24 mouse cellular contexts compared by ENCODE assay signal in the genomic region with DNA sequence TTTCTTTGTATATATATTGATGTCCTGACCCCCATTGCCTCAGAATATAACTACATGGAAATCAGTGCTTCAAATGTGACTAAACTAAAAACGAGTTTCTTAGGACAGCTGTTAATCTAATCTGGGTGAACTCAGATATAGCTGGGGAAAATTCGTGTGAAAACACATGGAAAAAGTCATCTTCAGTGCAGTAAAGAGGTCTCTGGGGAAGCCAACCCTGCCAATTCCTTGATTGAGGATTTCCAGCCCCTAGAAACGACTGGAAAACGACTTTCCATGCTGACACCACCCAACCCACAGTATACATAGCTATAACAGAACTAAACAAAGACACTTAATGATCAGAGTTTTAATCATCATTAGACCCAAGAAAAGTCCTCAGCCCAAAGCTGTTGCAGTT. TPM values are rescaled to one million over a fixed set of nuclear protein-coding genes. Genes with fewer than 3 reads are reported as not detected.
"Had no signal": no experiment of that assay in that cellular context is flagged by ENCODE, and none has a peak within 500 bp of the region (broad histone marks: within the 10 kb centered on the region; RNA-seq: fewer than 3 reads in every experiment).

No protein-coding gene starts in this region.

- H3K4me3 ChIP-seq: limb, embryonic 15.5 days; liver, embryonic 13.5 days; lung, embryonic 15.5 days; megakaryocyte, embryonic 14.5 days; midbrain, embryonic 15.5 days; neural tube, embryonic 12.5 days; stomach, embryonic 15.5 days had no signal

- DNase-seq: kidney, postnatal 14 days; left cerebral cortex, postnatal 4 days; liver, embryonic 13.5 days; liver, postnatal 0 days; lung, postnatal 14 days; spleen, adult 18-20 months; thymus, adult 2 months; thymus, postnatal 25 days had no signal

- H3K27ac ChIP-seq: limb, embryonic 15.5 days; liver, embryonic 13.5 days; lung, embryonic 15.5 days; midbrain, embryonic 15.5 days; neural tube, embryonic 12.5 days; stomach, embryonic 15.5 days had no signal

- H3K9me3 ChIP-seq: limb, embryonic 15.5 days; liver, embryonic 13.5 days; lung, embryonic 15.5 days; midbrain, embryonic 15.5 days; stomach, embryonic 15.5 days had no signal

- H3K36me3 ChIP-seq: limb, embryonic 15.5 days; liver, embryonic 13.5 days; lung, embryonic 15.5 days; midbrain, embryonic 15.5 days; neural tube, embryonic 12.5 days; stomach, embryonic 15.5 days had no signal

- ATAC-seq: liver, postnatal 0 days; midbrain, embryonic 15.5 days had no signal

- H3K4me1 ChIP-seq: limb, embryonic 15.5 days; liver, embryonic 13.5 days; lung, embryonic 15.5 days; midbrain, embryonic 15.5 days; neural tube, embryonic 12.5 days; stomach, embryonic 15.5 days had no signal

- H3K27me3 ChIP-seq: limb, embryonic 15.5 days; lung, embryonic 15.5 days; midbrain, embryonic 15.5 days; neural tube, embryonic 12.5 days; stomach, embryonic 15.5 days had no signal

RNA-seq across cellular contexts. Expression of gene Tm4sf5, which starts 17.2 kb away (rescaled TPM):
- total RNA-seq: layer of hippocampus, adult 8-10 months; monocyte, adult 5-6 weeks; neutrophil, adult 5-6 weeks had no signal
- polyA plus RNA-seq: midbrain, embryonic 11.5 days; neural tube, embryonic 12.5 days had no signal

RNA-seq across cellular contexts. Expression of gene Vmo1, which starts 26.6 kb away (rescaled TPM):
- total RNA-seq: layer of hippocampus, adult 8-10 months; layer of hippocampus, postnatal 14 days; left cerebral cortex, adult 18-20 months; left cerebral cortex, postnatal 10 days; monocyte, adult 5-6 weeks; neutrophil, adult 5-6 weeks had no signal
- polyA plus RNA-seq: large intestine, adult 2 months; macrophage; midbrain, embryonic 15.5 days; neural tube, embryonic 12.5 days; stomach, embryonic 15.5 days had no signal

RNA-seq across cellular contexts. Expression of gene Cxcl16, which starts 28.0 kb away (rescaled TPM):
- total RNA-seq: neutrophil, adult 5-6 weeks had no signal

RNA-seq across cellular contexts. Expression of gene Zmynd15, which starts 28.6 kb away (rescaled TPM):
- total RNA-seq: monocyte, adult 5-6 weeks had no signal

RNA-seq across cellular contexts. Expression of gene Gltpd2, which starts 31.2 kb away (rescaled TPM):
- total RNA-seq: layer of hippocampus, adult 8-10 months; layer of hippocampus, postnatal 14 days; left cerebral cortex, adult 18-20 months; left cerebral cortex, postnatal 10 days; left cerebral cortex, postnatal 4 days; monocyte, adult 5-6 weeks; neutrophil, adult 5-6 weeks had no signal
- polyA plus RNA-seq: macrophage; testis, adult 2 months had no signal
